Mouse (Mus musculus) monocyte, adult 2 months (primary cell): ENCODE measurements around the gene Tat.

ENCODE experiments used
- DNase-seq, 2 experiments: peaks; one replicate each; pipeline ENCODE4 v3.0.0; 2022; ENCODE audit warnings: low spot score in 2 of 2, low read depth in 1 of 2

Gene Tat

DNA sequence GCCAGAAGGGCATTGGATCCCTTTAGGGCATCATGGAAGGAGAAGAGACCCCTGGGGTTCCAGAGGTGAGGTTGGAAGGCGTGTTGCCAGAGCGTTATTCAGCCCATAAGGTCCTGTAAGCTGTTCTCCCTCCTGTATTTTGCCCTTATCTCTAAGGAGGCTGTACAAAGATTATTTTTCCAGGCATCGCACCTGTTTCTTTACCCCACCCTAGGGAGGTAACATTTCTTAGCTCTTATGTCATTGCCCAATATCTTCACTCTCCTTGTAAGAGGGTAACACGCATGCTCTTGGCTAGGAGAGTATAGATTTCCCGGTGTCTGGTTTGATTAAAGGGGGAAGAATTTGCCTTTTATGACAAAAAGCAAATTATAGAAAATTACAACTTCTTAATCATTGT lies 49.4 kb downstream of the Tat start, which contains the start of gene Chst4:
Gene Chst4 (minus strand): TSS at position 82 of the 400 bp plus-strand sequence.
- DNase-seq, result no peak

DNA sequence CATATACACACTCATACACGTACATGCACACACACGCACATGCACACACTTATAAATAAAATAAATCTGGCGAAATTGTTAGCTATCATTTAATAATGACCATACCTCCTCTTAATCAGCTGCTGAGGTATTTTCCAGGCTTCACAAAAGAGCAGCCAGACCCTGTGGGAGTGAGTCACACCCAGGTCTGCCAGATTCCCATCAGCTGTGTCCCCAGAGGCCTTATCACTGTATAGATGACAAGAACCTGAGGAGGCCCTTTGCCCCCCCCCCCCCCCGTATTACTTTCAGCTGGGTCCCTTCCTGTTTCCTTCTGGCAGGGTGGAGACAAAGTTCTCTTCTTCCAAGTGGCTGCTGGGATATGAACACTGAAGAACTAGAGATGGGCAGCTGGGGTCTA lies 50.3 kb downstream of the Tat start:
- DNase-seq, result no peak
